Mouse (Mus musculus): Measurements from ENCODE around the gene Stum.

- no peak for TF ChIP-seq POLR2A (IDR thresholded peaks at IDR 0.05; ENCODE audit: borderline replicate concordance, extremely low read depth, insufficient read depth, insufficient read length, poor library complexity, severe bottlenecking)
- TF ChIP-seq CTCF (IDR thresholded peaks at IDR 0.05; ENCODE audit: borderline replicate concordance, extremely low read depth, insufficient read depth, insufficient read length) = no peak
Measured at GRCm38 (mm10) chr1:180529847-180530246, 46.5 kb upstream of the Stum start.

Data from brain, embryonic 14.5 days (tissue).